Mouse (Mus musculus) heart, adult 2 months (tissue): ENCODE measurements at regions not wholly inside any gene's neighbourhood (a gene's known extent, or its start where the extent isn't known, plus 50 kb on each side); places are given as distances from the start of the nearest gene placed in this dataset.

Experiments
- DNase-seq, 2 experiments: peaks; one replicate each; pipeline ENCODE4 v3.0.0; 2021
- H3K27ac ChIP-seq: fragments of 200-600 bp; 2 replicates; pipeline ENCODE4 v1.8.1; 2022
- H3K27me3 ChIP-seq: fragments of 200-500 bp; 2 replicates; pipeline ENCODE4 v1.6.1; 2012; ENCODE audit warnings: mild to moderate bottlenecking, low read length, inconsistent platforms, mixed read lengths; ENCODE audit not compliant: control insufficient read depth, insufficient read depth
- H3K36me3 ChIP-seq: fragments of 200-500 bp; 2 replicates; pipeline ENCODE4 v1.6.1; 2012; ENCODE audit warnings: low read length, inconsistent platforms; ENCODE audit not compliant: control insufficient read depth, insufficient read depth
- H3K4me1 ChIP-seq: fragments of 200-500 bp; 2 replicates; pipeline ENCODE4 v1.6.1; 2011; ENCODE audit warnings: low read length; ENCODE audit not compliant: control insufficient read depth, insufficient read depth
- H3K4me3 ChIP-seq: fragments of 200-600 bp; 2 replicates; pipeline ENCODE4 v1.8.1; 2022
- H3K79me2 ChIP-seq: fragments of 200-500 bp; replicated peaks from 2 replicates; pipeline ENCODE4 v1.6.1; 2012; ENCODE audit warnings: mild to moderate bottlenecking, inconsistent platforms, low read length, moderate library complexity, mixed read lengths; ENCODE audit not compliant: control insufficient read depth, insufficient read depth
- H3K9ac ChIP-seq: fragments of 200-500 bp; 2 replicates; pipeline ENCODE4 v1.6.1; 2012; ENCODE audit warnings: low read depth, mild to moderate bottlenecking, control low read depth, inconsistent platforms, low read length, mixed read lengths
- CTCF ChIP-seq: fragments of 200-600 bp; IDR thresholded peaks from 2 replicates; pipeline ENCODE4 v1.8.1; 2022; ENCODE audit warnings: antibody characterized with exemption, mild to moderate bottlenecking, moderate library complexity
- EP300 ChIP-seq: fragments of 200-500 bp; IDR thresholded peaks from 2 replicates; pipeline ENCODE4 v1.6.1; 2011; ENCODE audit warnings: low read depth, low read length, control low read depth; ENCODE audit not compliant: insufficient read depth
- POLR2A ChIP-seq: fragments of 200-500 bp; IDR thresholded peaks from 2 replicates; pipeline ENCODE4 v1.6.1; 2011; ENCODE audit warnings: mild to moderate bottlenecking, low read depth, low read length, control low read depth; ENCODE audit not compliant: insufficient read depth
- WGBS: fragments of 180-500 bp; shearing (Covaris S2); methylation state at CpG from one replicate; pipeline ENCODE4 v1.1.7; 2018; 5-methylcytosine and 5-hydroxymethylcytosine counted together
- intact Hi-C: fragments of 180-260 bp; cut with DNase I; formaldehyde crosslinking; loops from one replicate; pipeline ENCODE4 v1.15.1; 2025

DNA sequence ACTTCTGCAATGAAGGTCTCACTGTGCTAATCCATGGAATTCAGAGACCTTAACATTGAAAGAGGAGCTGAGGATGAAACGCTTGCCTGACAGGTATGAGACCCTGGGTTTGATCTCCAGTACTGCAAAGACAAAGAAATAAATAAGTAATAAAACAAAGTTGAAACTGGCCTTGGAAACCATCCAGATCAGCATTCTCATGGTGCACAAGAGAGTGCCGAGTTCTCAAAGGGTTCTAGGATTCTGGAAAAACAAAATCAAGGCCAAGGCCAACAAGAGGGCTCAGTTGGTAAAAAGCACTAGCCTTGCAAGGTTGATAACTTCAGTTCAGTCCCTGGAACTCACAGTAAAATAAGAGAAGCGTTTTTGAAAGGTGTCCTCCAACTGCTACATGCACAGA is 85.9 kb downstream of the Lmo4 start:
- H3K36me3 ChIP-seq = no peaks in the 10 kb centered on the region
- DNase-seq = no peak
- no peak overlapping the region for H3K4me3 ChIP-seq
- no peaks in the 10 kb centered on the region for H3K27me3 ChIP-seq
- WGBS = 54% methylated on average over 3 of the region's 3 CpGs
- H3K27ac ChIP-seq = no peak overlapping the region
- no peak overlapping the region for H3K9ac ChIP-seq
- no peaks in the 10 kb centered on the region for H3K4me1 ChIP-seq
- H3K79me2 ChIP-seq = no peaks in the 10 kb centered on the region
- intact Hi-C loops = no loop called here
- TF ChIP-seq EP300 = no peak
- TF ChIP-seq CTCF = no peak
- no peak for TF ChIP-seq POLR2A

DNA sequence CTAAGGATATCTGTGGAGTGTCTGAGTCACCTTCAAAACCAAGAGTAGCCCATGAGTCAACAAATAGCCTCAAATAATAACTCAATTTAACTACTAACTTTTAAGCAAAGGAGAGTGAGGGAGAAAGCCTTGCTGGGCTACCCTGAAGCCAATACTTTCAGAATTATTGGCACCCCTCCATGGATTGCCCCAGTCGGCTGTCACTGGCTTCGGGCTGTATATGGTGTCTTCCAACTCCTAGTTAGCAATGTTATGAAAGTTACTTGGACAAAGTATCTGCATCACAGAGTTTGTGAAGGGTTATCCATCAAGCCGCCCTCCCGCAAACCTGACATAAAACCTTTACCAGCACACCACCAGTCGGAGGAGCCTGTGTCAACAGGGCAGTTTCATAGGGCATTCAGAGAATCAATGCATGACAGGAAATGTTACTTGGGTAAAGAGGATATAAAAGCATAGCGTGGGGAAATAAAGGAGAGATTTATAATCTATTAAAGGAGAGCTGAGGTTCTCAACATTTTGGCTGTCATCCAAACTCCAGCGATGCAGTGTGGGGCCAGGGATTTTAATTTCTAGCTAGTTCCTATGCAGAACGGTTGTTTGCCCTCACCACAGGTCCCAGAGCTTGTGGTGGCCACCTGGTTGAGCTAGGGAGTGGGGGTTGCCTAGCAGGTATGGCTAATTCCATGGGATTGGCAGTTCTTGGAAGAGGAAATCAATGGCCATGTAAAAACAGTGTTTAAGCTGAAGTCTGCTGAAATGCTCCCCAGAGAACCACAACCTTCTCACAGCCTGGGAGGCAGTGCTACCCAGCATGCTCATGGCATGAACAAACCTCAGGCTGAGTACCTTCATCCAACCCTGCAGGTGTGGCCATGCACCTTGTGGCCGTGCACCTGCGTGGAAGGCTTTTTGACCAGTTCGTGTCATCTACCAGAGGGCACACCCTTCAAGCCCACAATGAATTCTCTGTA is 91.1 kb downstream of the Lmo4 start:
- no peaks in the 10 kb centered on the region for H3K27me3 ChIP-seq
- intact Hi-C loops = no loop called here
- 75% methylated on average over 11 of the region's 11 CpGs for WGBS
- TF ChIP-seq CTCF (no peak), POLR2A (no peak)
- no peak overlapping the region for H3K27ac ChIP-seq
- H3K4me1 ChIP-seq = no peaks in the 10 kb centered on the region
- no peak for DNase-seq
- no peak overlapping the region for H3K9ac ChIP-seq
- H3K36me3 ChIP-seq = no peaks in the 10 kb centered on the region
- no peak overlapping the region for H3K4me3 ChIP-seq
- H3K79me2 ChIP-seq = no peaks in the 10 kb centered on the region

DNA sequence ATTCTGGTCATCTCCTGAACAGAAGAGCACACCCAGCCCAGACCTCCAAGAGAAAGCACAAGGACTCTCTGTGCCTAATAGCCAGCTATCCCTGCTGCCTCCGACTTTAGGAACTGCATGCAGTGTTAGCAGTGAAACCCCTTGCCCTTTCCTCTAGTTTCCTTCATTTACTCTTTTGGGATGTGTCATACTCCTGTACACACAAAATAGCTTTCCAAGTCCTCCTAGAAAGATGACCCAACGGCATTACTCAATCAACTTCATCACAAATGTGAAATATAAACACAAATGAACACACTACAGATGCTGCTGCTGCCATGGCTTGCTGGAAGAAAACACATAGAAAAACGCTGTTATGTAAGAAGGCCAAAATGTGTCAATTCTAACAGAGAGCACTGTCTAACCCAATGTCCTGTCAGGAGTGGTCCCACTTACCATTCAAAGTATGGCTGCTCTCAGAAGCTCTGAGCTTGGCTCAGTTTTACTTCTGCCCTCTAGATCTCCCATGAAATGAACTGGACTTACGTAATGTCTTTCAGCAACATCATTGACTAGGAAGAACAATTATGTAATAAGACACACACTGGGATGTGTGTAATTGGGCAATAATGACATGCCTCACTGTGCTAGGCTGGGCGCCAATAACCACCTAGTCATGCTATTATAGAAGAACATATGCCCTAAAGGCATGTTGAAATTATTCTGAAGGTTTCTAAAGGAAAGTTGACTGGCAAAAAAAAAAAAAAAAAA is 94.5 kb downstream of the Lmo4 start:
- Histone ChIP-seq H3K4me3 (no peak overlapping the region), H3K36me3 (no peaks in the 10 kb centered on the region), H3K27ac (no peak overlapping the region), H3K4me1 (no peaks in the 10 kb centered on the region), H3K27me3 (no peaks in the 10 kb centered on the region), H3K9ac (no peak overlapping the region), H3K79me2 (no peaks in the 10 kb centered on the region)
- WGBS = 83% methylated on average over 5 of the region's 5 CpGs
- no peak for DNase-seq
- intact Hi-C loops = no loop called here
- TF ChIP-seq EP300 (no peak), POLR2A (no peak), CTCF (no peak)

DNA sequence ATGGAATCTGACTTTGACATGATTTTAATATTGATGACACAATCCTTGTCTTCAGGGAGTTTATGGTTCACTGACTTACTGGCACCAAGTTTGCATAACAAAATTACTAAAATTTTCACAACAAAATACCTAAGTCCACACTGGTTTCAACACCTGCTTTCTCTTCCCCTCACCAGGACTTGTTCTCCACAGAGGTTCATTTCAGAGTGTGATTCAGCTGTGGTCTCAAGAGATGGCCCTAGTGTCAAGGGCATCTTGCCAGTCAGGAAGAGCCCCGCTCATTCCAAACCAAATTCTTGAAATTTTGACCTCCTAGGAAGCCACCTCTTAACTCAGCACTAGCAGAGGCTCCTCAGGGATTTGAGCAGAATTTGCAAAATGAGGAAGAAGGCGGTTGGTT is 95.3 kb downstream of the Lmo4 start:
- no peaks in the 10 kb centered on the region for H3K36me3 ChIP-seq
- no peak for DNase-seq
- no peaks in the 10 kb centered on the region for H3K27me3 ChIP-seq
- H3K4me1 ChIP-seq = no peaks in the 10 kb centered on the region
- 64% methylated on average over 2 of the region's 2 CpGs for WGBS
- H3K27ac ChIP-seq = no peak overlapping the region
- H3K4me3 ChIP-seq = no peak overlapping the region
- TF ChIP-seq CTCF (no peak), EP300 (no peak), POLR2A (no peak)
- H3K9ac ChIP-seq = no peak overlapping the region
- intact Hi-C loops = no loop called here
- no peaks in the 10 kb centered on the region for H3K79me2 ChIP-seq

DNA sequence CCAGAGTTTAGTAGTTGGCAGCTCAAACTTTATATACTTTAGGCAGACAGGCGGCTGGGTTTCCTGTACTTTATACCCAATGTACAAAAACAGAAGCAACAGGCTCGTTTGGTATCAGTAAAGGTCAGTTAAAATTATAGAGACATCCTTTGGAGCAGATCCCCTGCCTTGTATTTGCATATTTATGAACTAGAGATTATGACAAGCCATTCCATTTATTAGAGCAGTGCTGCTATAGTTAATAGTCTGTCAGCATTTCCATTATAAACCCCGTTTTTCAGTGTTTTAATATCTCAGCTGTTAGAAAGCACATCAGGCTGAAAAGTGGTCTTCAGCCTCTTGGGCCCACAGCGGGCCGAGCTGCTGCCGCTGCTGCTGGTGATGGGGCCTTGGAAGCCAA is 96.7 kb downstream of the Lmo4 start:
- no peak for DNase-seq
- Histone ChIP-seq H3K27me3 (no peaks in the 10 kb centered on the region), H3K4me3 (no peak overlapping the region), H3K4me1 (no peaks in the 10 kb centered on the region), H3K36me3 (no peaks in the 10 kb centered on the region), H3K79me2 (no peaks in the 10 kb centered on the region), H3K9ac (no peak overlapping the region), H3K27ac (no peak overlapping the region)
- TF ChIP-seq POLR2A (no peak), EP300 (no peak), CTCF (no peak)
- WGBS = 71% methylated on average over 6 of the region's 6 CpGs
- intact Hi-C loops = no loop called here

DNA sequence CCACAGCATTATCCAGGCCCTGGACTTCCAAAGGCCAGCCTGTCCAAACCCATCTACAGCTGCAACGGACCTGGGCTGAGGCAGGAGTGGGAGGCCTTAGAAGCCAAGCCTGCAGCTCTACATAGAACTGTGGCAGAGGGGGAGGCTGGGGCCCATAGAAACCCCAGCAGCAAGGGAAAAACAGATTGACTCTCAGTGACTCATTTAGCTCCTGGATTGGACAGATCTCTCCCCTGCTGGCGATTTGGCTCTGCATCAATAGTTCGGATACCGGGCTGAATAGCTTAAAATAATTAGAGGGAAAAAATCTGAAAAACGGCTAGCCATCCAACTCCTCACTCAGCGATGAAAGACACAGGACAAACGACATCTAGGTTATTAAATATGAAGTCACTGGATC is 97.4 kb downstream of the Lmo4 start:
- peak; percentile 15 to 21 for DNase-seq
- H3K9ac ChIP-seq = no peak overlapping the region
- TF ChIP-seq CTCF (no peak), EP300 (no peak), POLR2A (no peak)
- WGBS = 71% methylated on average over 7 of the region's 7 CpGs
- H3K4me1 ChIP-seq = no peaks in the 10 kb centered on the region
- no peaks in the 10 kb centered on the region for H3K36me3 ChIP-seq
- H3K27me3 ChIP-seq = no peaks in the 10 kb centered on the region
- H3K79me2 ChIP-seq = no peaks in the 10 kb centered on the region
- intact Hi-C loops = no loop called here
- no peak overlapping the region for H3K4me3 ChIP-seq
- no peak overlapping the region for H3K27ac ChIP-seq
